Mouse (Mus musculus): Measurements from ENCODE around the gene Ank3. TPM values are rescaled to one million over a fixed set of nuclear protein-coding genes. Genes with fewer than 3 reads are reported as not detected.

Ank3 gene
- polyA plus RNA-seq, 1 experiment from 2014 or later: 30.6 TPM

DNA sequence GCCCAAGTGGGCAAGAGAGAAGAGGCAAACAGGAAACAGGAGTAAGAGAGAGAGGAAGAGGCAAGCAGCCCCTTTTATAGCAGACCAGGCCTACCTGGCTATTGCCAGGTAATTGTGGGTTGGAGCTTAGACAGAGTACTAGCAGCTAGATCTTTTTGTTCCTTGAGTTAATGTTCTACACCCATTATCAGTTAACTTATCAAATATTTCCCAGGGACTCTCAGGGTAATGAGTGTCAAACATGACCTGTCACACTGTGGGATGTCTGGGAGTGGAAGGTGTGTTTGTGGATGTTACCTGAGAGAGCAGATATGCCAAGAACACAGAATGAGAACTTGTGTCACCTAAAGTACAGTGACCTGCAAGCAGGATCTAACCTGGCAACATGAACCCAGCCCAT is 274.0 kb downstream of the Ank3 start:
- no peak overlapping the region for H3K4me2 ChIP-seq
- H3K27me3 ChIP-seq: no peaks in the 10 kb centered on the region
- no peaks in the 10 kb centered on the region for H3K9me3 ChIP-seq (replicated peaks)
- ATAC-seq (replicated peaks; ENCODE audit: insufficient number of reproducible peaks, insufficient read depth, low FRiP score, low read depth): no peak
- no peak overlapping the region for H3K9ac ChIP-seq
- peaks cover 15% of the 10 kb centered on the region; the same call in 1 of the 2 replicates for H3K4me1 ChIP-seq (replicated peaks)
- no peak overlapping the region for H3K27ac ChIP-seq
- no peaks in the 10 kb centered on the region for H3K36me3 ChIP-seq
- no peak overlapping the region for H3K4me3 ChIP-seq

DNA sequence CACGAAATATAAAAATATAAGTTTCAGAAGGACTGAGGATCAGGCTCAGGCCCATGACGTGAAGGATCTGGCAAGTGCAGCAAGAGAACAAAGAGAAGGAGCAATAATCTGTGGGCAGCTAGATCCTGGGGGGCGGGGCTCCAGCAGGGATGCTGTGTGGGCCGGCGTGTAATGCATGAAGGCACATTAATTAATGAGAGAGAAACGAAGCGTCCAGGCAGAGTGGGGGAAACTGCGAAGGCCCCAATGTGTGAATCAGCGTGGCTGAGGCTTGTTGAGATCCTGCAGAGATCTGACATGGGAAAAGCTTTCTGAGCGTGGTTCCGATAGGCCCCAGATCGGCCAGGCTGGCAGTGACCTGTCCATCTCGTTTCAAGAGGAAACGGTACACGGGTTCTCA is 279.7 kb downstream of the Ank3 start:
- H3K9ac ChIP-seq: no peak overlapping the region
- H3K27ac ChIP-seq: no peak overlapping the region
- H3K4me2 ChIP-seq: no peak overlapping the region
- no peaks in the 10 kb centered on the region for H3K27me3 ChIP-seq
- H3K4me1 ChIP-seq (replicated peaks): no peaks in the 10 kb centered on the region
- H3K9me3 ChIP-seq (replicated peaks): no peaks in the 10 kb centered on the region
- ATAC-seq (replicated peaks; ENCODE audit: insufficient number of reproducible peaks, insufficient read depth, low FRiP score, low read depth): no peak
- no peak overlapping the region for H3K4me3 ChIP-seq
- WGBS: 89% methylated on average over 15 of the region's 15 CpGs
- no peaks in the 10 kb centered on the region for H3K36me3 ChIP-seq

DNA sequence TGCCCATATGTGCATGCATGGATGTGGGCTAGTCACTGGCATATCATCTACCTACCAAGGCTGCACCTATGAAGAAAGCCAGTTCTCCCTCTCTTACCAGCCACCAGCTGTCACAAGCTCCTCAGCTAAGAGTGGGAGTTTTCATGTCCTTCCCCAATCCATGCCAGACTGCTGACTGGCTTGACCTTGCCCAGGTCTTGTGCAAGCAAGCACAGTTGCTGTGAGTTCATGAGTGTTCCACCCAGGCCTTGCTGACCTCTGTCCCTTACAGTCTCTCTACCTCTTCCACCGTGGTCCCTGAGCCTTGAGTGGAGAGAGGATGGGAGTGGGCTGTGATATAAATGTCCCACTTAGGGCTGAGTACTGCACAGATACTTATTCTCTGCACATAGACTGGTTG is 287.8 kb downstream of the Ank3 start:
- Histone ChIP-seq H3K4me1 (replicated peaks) (peaks cover 8% of the 10 kb centered on the region; the same call in 1 of the 2 replicates), H3K27ac (no peak overlapping the region), H3K4me2 (no peak overlapping the region), H3K9ac (no peak overlapping the region), H3K4me3 (no peak overlapping the region), H3K9me3 (replicated peaks) (peaks cover 5% of the 10 kb centered on the region; the same call in 1 of the 2 replicates), H3K36me3 (no peaks in the 10 kb centered on the region), H3K27me3 (no peaks in the 10 kb centered on the region)
- ATAC-seq (replicated peaks; ENCODE audit: insufficient number of reproducible peaks, insufficient read depth, low FRiP score, low read depth): no peak
- WGBS: 78% methylated on average over 1 of the region's 1 CpGs

DNA sequence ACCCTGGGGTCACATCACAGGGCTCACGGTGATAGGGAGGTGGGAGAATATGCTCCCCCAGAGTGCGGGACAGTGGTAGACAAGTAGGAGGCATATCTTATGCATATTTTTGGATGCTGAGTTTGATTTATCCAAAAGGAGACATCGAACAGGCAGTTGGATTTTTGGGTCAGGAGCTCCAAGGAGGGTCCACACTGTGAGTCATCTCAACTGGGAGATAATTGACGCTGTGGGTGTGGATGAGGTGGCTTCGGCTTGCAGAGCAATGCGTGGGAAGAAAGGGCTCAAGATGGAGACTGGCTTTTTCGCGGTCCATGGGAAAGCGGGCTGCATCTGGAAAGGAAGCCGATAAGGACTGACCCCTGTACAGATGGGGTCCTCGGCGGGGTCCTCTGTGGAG is 290.5 kb downstream of the Ank3 start:
- Histone ChIP-seq H3K4me2 (no peak overlapping the region), H3K27me3 (no peaks in the 10 kb centered on the region), H3K27ac (no peak overlapping the region), H3K4me1 (replicated peaks) (peaks cover 8% of the 10 kb centered on the region; the same call in 1 of the 2 replicates), H3K9me3 (replicated peaks) (peaks cover 5% of the 10 kb centered on the region; the same call in 1 of the 2 replicates), H3K4me3 (no peak overlapping the region), H3K9ac (no peak overlapping the region), H3K36me3 (no peaks in the 10 kb centered on the region)
- 79% methylated on average over 12 of the region's 12 CpGs for WGBS
- ATAC-seq (replicated peaks; ENCODE audit: insufficient number of reproducible peaks, insufficient read depth, low FRiP score, low read depth): no peak

DNA sequence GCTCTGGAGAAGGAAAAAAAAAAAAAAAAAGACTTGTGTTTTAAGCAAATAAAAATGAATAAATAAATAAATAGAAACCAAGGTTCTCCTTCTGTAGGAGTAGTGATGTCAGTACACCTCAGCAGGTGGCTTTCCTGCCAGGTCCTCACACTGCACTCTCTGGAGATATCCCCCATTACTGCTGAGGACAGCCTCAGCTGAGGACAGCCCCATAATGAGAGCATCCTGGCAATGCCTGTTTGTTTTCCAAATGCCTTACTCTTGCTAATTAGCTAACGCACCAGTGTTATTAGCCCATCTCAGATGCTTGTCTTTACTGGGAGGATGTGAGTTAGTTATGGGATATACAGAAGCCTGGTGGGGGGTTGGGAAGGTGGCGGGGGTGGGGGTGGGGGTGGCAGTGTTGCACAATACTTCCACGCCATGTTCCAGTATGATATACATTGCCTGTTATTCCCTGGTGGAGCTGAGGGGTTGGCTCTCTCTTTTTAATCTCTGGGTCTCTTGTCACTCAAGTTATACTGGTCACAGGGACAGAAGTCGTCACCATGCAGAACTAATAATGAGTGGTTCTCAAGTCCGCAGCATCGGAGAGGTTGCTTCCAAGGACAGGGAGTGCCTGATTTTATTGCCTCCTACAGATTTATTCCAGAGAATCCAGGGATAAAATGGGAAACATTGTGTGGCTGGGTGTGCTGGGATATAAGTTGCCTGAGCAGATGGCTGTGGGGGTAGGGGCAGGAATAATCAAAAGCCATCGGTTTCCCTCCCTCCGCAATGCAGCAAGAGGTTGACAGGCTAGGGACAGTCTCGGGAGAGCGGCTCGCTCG is 291.8 kb downstream of the Ank3 start:
- H3K27ac ChIP-seq: no peak overlapping the region
- H3K4me3 ChIP-seq: peak overlapping the region; percentile 15; the same call in 1 of the 2 replicates
- no peaks in the 10 kb centered on the region for H3K27me3 ChIP-seq
- ATAC-seq (replicated peaks; ENCODE audit: insufficient number of reproducible peaks, insufficient read depth, low FRiP score, low read depth): no peak
- H3K36me3 ChIP-seq: no peaks in the 10 kb centered on the region
- WGBS: 22% methylated on average over 12 of the region's 12 CpGs
- H3K4me2 ChIP-seq: peak overlapping the region; percentile 50
- H3K9me3 ChIP-seq (replicated peaks): no peaks in the 10 kb centered on the region
- H3K4me1 ChIP-seq (replicated peaks): peaks cover 8% of the 10 kb centered on the region; the same call in 1 of the 2 replicates
- H3K9ac ChIP-seq: no peak overlapping the region

DNA sequence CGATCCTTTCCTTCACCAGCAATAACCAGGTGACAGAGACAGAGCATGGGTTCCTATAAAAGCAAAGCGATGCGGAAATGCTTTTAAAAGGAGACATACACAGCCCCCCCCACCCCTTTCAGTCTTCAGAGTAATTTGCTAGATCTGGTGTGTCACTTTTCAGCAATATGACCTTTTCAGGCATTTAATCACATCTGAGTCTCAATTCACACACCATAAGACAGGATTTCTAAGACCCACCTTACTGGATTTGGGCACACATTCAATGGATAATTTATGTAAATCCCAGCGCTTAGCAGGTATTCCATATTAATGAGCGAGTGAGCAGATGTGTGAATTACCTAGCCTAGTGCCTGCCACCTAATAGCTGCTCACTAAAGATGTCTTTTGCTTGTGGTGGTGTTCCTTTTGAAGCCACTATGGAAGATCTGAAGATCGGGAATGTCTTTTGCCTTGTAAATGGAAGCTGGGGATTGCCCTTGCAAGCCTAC is 292.4 kb downstream of the Ank3 start:
- Histone ChIP-seq H3K4me3 (no peak overlapping the region), H3K36me3 (no peaks in the 10 kb centered on the region), H3K4me1 (replicated peaks) (peaks cover 8% of the 10 kb centered on the region; the same call in 1 of the 2 replicates), H3K27me3 (no peaks in the 10 kb centered on the region), H3K4me2 (peak overlapping the region; percentile 50), H3K9me3 (replicated peaks) (no peaks in the 10 kb centered on the region), H3K27ac (no peak overlapping the region), H3K9ac (no peak overlapping the region)
- no peak for ATAC-seq (replicated peaks; ENCODE audit: insufficient number of reproducible peaks, insufficient read depth, low FRiP score, low read depth)
- 32% methylated on average over 6 of the region's 6 CpGs for WGBS

DNA sequence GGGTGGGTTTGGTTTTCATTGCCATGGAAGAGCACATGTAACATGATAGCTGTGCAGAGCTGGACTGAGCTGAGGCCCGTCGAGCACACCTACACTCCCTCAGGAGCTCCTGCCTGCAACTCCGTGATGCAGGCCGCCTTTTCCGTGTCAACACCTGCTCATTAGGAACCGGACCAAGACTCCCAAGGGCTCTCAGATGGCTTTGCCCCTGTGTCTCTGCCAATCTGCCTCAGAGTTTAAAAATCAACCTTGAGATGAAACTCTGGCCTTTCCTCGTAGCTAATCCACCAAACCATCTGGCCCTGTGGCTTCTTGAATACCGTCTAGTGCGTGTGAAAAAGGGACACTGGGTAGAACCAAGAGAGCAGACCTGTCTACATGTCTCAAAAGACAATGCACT is 297.4 kb downstream of the Ank3 start:
- WGBS: 77% methylated on average over 9 of the region's 9 CpGs
- H3K36me3 ChIP-seq: no peaks in the 10 kb centered on the region
- H3K4me1 ChIP-seq (replicated peaks): no peaks in the 10 kb centered on the region
- no peak overlapping the region for H3K4me2 ChIP-seq
- no peak overlapping the region for H3K4me3 ChIP-seq
- H3K9ac ChIP-seq: no peak overlapping the region
- H3K9me3 ChIP-seq (replicated peaks): no peaks in the 10 kb centered on the region
- H3K27me3 ChIP-seq: no peaks in the 10 kb centered on the region
- H3K27ac ChIP-seq: no peak overlapping the region
- no peak for ATAC-seq (replicated peaks; ENCODE audit: insufficient number of reproducible peaks, insufficient read depth, low FRiP score, low read depth)

DNA sequence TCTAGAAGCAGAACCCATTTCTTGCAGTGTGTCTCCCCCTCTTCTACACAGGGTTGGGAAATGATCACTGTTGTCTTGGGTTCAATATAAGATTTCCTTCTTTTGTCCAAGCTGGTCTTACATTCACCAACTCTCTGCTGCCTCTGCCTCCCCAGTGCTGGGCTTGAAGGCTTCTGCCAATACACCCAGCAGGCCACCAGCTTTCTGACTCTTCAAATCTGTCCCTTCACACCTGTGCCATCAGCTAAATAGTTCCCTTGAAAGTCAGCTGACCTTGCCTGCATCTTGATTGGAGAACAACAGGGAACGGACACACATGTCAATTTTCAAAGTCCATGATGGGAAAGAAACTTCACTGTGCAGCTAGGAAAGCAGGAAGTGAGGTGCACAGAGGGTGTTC is 300.1 kb downstream of the Ank3 start:
- no peak overlapping the region for H3K9ac ChIP-seq
- no peaks in the 10 kb centered on the region for H3K9me3 ChIP-seq (replicated peaks)
- ATAC-seq (replicated peaks; ENCODE audit: insufficient number of reproducible peaks, insufficient read depth, low FRiP score, low read depth): no peak
- no peak overlapping the region for H3K4me3 ChIP-seq
- H3K36me3 ChIP-seq: no peaks in the 10 kb centered on the region
- no peaks in the 10 kb centered on the region for H3K27me3 ChIP-seq
- no peak overlapping the region for H3K4me2 ChIP-seq
- no peaks in the 10 kb centered on the region for H3K4me1 ChIP-seq (replicated peaks)
- no peak overlapping the region for H3K27ac ChIP-seq
- 82% methylated on average over 1 of the region's 1 CpGs for WGBS

DNA sequence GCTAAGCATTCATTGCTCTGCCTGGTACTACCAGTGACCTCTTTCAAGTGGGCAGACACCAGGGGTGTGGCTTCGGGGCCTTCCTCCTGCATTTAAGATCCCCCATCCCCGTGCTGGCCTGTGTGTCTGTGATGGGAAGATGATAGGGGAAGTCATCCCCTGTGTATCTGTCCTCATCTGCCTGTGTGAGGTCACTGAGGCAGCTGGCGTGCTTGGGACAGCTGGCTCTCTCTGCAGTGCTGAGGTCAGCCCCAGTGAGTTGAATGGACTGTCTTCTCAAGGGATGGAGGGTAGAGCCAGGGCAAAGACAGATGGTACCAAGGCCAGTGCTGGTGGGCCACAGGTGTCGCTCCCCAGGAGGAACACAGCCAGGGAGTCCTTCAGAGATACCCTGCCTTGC is 302.7 kb downstream of the Ank3 start:
- Histone ChIP-seq H3K27me3 (no peaks in the 10 kb centered on the region), H3K36me3 (no peaks in the 10 kb centered on the region), H3K4me2 (no peak overlapping the region), H3K27ac (no peak overlapping the region), H3K9ac (no peak overlapping the region), H3K9me3 (replicated peaks) (no peaks in the 10 kb centered on the region), H3K4me3 (no peak overlapping the region), H3K4me1 (replicated peaks) (peaks cover 3% of the 10 kb centered on the region; the same call in 1 of the 2 replicates)
- 51% methylated on average over 4 of the region's 4 CpGs for WGBS
- ATAC-seq (replicated peaks; ENCODE audit: insufficient number of reproducible peaks, insufficient read depth, low FRiP score, low read depth): no peak

DNA sequence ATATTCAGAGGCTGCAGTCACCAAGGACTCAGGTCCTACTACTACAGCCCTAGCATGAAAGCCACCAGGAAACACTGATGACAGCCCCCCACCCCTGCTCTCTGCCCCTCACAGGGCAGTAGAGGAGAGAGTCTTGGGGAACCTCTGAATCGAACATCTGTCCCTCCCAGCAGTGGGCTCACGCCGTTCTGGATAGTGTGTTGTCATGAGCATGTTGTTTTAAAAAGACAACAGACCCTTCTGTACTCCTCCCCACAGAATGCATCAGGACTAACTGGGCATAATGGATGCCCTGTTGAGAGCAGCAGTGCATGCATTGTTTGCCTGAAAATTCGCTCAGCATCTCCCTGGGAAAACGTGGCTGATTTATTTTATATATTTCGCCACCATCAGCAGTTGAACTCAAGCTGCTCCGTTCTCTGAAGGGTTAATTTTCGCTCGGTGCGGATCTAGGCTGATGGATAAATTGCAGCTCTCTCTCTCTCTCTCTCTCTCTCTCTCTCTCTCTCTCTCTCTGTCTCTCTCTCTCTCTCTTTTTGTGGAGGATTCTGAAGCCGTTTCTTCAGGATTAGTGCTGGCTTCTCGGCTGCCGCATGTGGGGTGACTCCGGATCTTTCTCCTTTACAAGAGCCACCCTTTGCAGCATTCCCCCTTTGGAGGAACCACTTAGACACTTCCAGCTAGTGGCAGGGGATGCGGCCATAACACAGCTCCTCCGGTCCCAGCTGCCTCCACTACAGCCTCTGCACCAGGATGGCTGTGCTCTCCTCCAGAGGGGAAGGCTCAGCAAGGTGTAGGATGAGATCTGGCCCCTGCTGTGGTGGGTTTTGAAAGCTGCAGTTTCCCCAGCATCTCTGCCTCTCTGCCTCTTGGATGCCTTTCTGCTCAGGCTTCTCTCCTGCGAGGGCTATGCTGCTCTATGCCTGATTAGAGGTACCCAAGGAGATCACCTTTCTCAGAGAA is 307.5 kb downstream of the Ank3 start:
- Histone ChIP-seq H3K36me3 (no peaks in the 10 kb centered on the region), H3K9me3 (replicated peaks) (no peaks in the 10 kb centered on the region), H3K4me2 (peak overlapping the region; percentile 24; the same call in 1 of the 2 replicates), H3K27ac (no peak overlapping the region), H3K9ac (no peak overlapping the region), H3K27me3 (no peaks in the 10 kb centered on the region), H3K4me3 (no peak overlapping the region), H3K4me1 (replicated peaks) (peaks cover 25% of the 10 kb centered on the region)
- WGBS: 13% methylated on average over 17 of the region's 17 CpGs
- ATAC-seq (replicated peaks; ENCODE audit: insufficient number of reproducible peaks, insufficient read depth, low FRiP score, low read depth): no peak; the same call in 1 of the 2 replicates

Measured in heart, embryonic 15.5 days (tissue).